15 mouse cellular contexts compared by ENCODE assay signal in genomic region chr9:14970805-14971525, GRCm38 (mm10).
"Had no signal": no experiment of that assay in that cellular context is flagged by ENCODE, and none has a peak within 500 bp of the region (broad histone marks: within the 10 kb centered on the region; RNA-seq: fewer than 3 reads in every experiment).

No protein-coding gene starts in this region.

- H3K4me1 ChIP-seq: intestine, embryonic 15.5 days; limb, embryonic 13.5 days; midbrain, embryonic 10.5 days; neural tube, embryonic 15.5 days had no signal

- H3K9ac ChIP-seq: intestine, embryonic 15.5 days; limb, embryonic 13.5 days; neural tube, embryonic 15.5 days had no signal

- H3K27ac ChIP-seq: intestine, embryonic 15.5 days; layer of hippocampus, adult 2 months; limb, embryonic 13.5 days; midbrain, embryonic 10.5 days; neural tube, embryonic 15.5 days had no signal

- DNase-seq: kidney, adult 18-20 months; kidney, postnatal 10 days; kidney, postnatal 4 days; left cerebral cortex, postnatal 4 days; lung, adult 18-20 months; lung, postnatal 36 days; midbrain, embryonic 14.5 days; thymus, postnatal 36 days had no signal

- H3K9me3 ChIP-seq: intestine, embryonic 15.5 days; limb, embryonic 13.5 days; midbrain, embryonic 10.5 days; neural tube, embryonic 15.5 days had no signal

- ATAC-seq: intestine, embryonic 15.5 days; lung, postnatal 0 days had no signal

- H3K4me3 ChIP-seq: intestine, embryonic 15.5 days; layer of hippocampus, adult 2 months; limb, embryonic 13.5 days; midbrain, embryonic 10.5 days; myocyte; neural tube, embryonic 15.5 days had no signal

- H3K27me3 ChIP-seq: intestine, embryonic 15.5 days; limb, embryonic 13.5 days; neural tube, embryonic 15.5 days had no signal

- H3K36me3 ChIP-seq: intestine, embryonic 15.5 days; limb, embryonic 13.5 days; midbrain, embryonic 10.5 days; neural tube, embryonic 15.5 days had no signal

- H3K4me2 ChIP-seq: intestine, embryonic 15.5 days; limb, embryonic 13.5 days; neural tube, embryonic 15.5 days had no signal
